Mouse (Mus musculus) embryo, embryonic 11 days (tissue): ENCODE measurements around the gene Sec11a.
A peak's percentile ranks its signal among the peaks of the same experiment; 100 is the strongest.

Experiments
- DNase-seq: peaks from one replicate; pipeline ENCODE4 v3.0.0-alpha.2; 2015

Sec11a gene

DNA sequence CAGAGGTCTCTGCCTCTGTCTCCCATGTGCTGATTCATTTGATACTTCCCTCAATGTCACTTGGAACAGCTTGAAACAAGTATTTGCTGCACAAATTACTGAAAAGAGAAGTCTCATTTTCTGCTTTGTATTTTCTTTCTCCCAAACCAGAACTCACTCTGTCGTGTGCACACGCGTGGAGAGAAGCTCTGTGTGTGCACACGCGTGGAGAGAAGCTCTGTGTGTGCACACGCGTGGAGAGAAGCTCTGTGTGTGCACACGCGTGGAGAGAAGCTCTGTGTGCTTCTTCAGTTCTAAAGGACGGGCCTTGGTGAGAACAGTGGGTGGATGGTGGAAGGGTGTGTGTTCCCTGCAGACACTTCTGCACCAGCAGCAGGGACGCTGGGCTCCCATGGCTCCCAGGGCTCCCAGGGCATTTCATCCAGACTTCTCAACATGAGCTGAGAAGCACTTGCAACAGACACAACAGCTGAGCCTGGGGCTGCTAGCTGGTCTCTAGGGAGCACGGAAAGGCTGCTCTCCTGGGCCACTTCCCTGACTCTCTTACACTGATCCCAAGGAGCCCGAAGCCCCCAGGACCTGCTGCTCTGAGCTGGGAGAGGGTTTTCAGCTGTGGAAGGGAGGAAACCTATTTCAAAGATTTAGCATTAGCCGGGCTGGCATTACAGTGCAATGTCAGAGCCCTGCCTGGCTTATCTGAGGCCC, 52.6 kb downstream of the Sec11a start:
- no peak for DNase-seq

DNA sequence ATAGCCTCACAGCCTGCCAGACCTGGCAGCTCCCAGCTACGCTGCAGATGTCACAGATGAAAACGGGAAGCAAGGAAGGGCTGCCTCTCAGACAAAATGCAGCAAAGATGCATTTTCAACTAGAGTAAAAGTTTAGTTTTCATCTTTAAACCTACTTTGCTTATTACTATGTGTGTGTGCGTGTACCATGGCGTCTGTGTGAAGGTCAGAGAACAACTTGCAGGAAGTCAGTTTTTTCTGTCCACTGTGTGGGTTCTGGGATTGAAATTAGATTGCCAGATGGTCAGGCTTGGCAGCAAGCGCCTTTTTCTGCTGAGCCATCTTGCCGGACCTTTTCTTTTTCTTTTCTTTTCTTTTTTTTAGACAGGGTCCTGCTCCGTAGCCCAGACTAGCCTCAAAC, 53.4 kb downstream of the Sec11a start:
- no peak for DNase-seq

DNA sequence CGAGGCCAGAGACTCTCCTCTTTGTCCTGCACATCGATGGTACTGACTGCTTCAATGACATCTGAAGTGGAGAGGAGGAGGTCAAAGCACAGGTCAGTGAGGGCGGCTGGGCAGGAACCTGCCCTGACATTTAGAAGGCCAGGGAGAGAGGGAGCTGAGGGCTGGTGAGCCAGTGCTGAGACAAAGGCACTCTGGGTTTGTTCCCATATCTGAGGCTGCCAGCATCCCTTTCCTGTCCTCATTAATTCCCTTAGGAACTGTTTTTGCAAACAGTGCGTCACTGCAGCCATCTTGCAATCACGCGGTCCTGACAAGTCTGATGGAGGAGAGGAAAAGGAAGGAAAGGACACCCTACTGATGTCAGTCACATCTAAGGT, 53.8 kb downstream of the Sec11a start:
- no peak for DNase-seq

DNA sequence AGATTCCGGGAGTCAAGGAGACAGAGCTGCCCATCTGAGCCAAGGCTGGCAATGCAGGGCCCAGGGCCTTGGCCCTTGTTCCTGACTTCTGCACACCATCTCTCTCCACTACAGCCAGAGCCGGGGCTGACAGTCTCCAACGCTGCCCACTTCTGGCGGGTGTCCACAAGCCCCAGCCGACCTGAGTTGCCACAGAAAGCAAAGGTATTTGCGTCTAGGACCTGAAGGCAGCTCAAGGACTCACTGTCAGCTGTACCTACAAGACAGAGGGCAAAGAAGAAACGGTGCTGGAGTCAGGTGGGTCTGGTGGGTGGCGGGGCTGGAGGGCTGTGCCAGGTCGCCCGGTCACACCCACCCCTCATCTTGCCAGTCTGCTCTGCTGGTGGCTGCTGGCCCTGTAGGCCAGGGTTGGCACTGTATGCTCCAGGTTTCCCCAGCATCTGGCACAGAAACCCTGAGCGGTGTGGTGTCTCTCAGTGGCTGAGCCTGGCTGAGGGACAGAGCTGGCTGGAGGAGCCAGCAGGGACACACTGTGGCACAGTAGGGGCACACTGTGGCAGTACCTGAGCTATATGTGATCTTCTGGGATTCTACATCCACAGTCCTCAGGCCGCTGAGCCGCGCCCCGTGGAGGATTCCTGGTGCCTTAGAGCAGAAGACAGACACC, 54.4 kb downstream of the Sec11a start:
- no peak for DNase-seq

DNA sequence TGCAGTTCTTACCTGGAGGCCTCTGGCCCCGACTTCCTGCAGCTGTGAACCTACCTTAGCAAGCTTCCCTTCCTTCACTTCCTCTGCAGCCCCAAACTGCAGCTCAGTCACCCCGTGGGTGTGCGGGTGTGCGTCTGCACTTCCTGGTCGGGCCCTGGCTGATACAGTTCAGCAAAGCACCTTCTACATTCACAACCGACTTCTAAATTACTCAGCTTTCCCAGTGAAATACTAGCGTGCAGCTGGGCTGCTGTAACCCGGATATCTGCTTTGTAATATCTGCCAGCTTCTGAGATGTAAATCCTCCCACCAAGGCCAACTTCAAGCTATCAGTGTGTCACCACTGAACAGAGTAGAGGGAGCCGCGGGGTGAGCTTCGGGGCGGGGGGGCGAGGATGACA, 57.7 kb downstream of the Sec11a start:
- no peak for DNase-seq

DNA sequence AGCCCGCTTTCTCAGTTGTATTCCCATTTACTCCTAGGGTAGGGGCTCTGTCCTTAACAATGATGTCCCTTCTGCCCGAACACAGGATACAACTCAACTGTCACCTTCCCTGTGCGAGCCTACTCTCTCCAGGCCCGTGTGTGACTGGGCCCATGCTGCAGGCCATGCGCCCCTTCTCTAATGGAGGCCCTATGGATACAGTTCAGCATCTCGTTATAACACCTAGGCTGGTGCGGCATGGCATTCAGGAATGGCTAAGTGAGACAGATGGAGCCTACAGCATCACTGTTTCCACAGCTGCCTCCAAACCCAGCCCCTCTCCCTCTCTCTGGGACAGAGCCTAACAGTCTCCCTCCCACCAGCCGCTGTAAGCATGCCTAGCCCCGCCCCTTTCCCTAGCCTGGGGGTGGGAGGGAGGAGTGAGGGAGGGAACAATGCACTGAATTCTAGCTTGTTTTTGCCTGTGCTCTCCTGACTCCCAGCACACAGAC, 58.5 kb downstream of the Sec11a start:
- peak; percentile 85 for DNase-seq

DNA sequence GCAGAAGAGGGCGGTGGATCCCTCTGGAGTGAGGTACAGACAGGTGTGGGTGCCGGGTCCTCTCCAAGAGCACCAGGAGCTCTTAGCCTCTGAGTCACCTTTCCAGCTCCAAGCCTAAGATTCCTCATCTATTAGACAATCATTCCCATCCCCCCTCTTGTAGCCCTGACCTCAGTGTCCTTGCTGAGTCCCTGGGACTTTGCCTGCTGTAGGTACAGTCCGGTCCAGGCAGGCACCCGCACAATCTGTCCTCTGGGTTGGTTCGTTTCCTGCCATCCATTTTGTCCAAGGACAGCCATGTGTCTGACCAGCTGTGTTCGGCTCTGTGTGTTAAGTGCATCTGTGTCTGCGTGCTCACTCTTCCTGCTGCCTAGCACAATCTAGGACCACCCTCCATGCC, 59.0 kb downstream of the Sec11a start:
- DNase-seq = no peak

DNA sequence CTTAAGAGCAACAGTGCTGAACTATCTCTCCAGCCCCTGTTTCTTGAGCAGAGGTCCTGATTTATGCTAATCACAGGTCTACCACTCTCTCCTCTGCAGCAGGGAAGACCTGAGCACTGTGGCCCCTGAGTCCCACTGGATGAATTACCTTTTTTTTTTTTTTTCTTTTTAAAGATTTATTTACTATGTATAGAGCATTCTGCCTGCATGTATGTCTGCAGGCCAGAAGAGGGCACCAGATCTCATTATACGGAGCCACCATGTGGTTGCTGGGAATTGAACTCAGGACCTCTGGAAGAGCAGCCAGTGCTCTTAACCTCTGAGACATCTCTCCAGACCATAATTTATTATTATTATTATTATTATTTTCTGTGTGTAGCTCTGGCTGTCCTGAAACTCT, 61.9 kb downstream of the Sec11a start:
- DNase-seq = no peak

DNA sequence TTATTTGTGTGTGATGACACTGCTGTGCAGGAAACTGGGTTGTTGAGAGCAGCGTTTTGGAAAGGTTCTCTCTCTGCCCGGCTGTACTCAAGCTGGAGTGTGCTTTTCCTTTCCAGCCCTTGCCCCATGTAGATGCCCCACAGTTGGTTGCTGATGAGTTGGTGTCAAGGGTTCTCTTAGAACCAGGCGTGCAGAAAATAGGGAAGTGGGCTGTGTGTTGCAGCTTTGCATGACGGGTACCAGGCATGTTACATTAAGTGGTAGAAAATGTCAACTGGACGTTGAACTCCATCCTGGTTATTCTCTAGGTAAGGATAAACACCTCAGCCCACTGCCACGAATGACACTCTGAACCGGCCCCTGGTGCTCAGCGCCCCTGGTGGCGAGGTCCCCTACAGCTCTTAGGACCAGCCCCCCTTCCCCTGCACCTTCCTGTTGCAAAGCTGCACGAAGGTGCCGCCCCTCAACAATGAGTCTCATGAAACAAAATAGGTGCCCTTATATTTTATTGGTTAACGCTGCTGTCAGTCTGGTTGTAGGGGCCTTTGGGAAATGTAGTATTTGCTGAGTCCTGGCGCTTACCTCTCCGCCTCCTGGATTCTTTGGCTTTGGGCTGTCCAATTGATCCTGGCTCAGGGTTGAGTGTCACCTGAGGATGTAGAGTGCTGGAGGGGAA, 64.6 kb downstream of the Sec11a start:
- DNase-seq = peak; percentile 73

DNA sequence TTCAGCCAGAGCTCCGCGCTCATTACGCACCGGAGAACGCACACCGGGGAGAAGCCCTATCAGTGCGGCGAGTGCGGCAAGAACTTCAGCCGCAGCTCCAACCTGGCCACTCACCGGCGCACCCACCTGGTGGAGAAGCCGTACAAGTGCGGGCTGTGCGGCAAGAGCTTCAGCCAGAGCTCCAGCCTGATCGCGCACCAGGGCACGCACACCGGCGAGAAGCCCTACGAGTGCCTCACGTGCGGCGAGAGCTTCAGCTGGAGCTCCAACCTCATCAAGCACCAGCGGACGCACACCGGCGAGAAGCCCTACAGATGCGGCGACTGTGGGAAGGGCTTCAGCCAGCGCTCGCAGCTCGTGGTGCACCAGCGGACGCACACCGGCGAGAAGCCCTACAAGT, 71.9 kb downstream of the Sec11a start:
- no peak for DNase-seq

DNA sequence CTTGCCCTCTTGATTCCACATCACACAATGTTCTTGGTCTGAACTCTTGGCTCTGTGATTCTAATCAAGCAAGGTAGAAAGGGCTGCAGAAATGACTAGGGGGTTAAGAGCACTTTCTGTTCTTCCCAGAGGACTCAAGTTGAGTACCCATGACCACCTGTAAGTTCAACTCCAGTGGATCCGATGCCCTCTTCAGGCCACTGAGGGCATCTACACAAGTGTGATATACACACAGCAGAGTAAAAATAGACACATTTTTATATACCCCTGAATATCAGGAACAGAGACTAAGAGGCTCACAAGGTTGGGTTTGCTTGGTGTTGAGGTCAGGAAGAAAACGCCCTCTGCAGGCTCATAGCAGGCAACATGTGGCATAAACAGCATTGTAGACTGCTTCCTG, 73.9 kb downstream of the Sec11a start:
- DNase-seq = no peak

DNA sequence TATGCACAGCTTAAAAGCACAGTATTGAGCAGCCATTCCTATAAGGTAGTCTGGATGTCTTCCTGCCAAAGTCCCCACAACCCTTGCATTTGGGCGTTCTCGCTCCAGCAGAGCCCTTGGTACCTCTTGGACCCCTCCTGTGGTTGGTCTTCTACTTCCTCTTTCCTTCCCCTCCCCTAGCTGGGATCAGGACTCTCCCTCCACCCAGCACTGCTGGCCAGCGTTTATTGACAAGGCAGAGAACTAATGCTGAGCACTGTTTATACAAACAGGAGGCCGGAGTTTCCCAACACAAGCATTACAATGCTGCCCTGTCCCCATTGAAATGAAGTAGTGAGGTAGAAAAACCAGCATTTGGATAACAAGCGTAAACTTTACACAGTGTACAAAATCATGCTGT, 74.5 kb downstream of the Sec11a start:
- DNase-seq = no peak

DNA sequence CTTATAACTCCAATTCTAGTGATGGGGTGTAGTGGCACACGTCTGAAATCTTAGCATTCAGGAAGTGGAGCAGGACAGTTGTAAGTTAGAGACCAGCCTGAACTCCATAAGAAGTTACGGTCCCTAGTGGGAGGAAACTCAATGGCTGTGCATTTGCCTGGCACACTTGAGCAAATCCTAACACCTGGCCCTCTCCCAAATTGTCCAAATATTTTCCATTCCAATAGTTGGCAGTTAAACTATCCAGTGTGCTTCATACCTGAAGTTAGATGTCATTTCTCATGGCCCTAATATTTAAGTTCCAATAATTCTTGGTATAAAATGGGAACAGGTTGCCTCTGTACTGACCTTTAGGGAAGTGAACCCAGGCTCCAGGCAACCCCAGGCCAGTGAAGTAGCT, 78.9 kb downstream of the Sec11a start:
- DNase-seq = no peak

DNA sequence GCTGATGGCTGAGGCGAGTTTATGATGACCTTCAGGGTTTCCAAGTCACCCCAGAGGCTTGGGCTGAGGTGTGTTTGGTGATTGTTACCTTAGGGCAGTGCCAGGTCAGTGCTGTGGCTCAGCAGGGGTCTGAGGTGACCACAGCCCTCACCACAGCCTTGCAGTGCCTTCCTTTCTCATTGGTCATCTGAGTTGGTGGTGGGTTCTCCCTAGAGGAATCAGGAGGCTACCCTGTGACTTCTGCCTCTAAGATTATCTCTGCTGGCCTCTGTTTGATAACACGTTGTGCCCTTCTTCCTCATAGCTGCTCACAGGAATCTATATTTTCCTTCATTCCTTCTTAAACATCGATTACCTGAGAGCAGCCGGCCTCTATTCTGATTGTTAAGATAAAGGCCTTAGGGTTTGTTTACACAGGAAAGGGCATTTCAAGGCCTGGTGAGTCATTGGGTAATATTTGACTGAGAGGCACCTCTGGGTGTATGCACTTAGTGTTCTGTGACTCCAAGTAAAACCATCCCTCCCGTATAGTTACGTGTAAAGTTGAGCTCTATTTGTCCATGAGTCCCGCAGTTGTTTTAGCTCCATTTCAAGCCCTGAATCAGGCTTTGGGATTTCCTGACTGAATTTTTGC, 80.9 kb downstream of the Sec11a start:
- DNase-seq = no peak

DNA sequence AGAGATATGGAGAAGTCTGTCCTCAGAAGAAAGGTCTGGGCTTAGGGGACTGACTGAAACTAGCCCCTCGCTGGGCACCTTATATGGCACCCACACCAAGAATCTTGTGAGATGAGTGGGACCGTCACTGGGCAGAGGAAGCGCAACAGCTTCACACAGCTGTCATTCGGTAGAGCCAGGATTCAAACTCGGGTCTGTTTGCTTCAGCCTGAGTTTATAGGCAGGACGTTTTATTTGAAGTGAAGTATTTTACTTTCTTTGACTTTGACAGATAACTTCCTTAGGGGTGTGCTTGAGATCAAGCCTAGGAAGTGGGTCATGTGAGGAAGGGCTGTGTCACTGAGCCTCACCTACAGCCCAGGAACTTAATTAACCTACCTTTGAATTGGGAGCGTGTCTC, 82.1 kb downstream of the Sec11a start:
- no peak for DNase-seq

DNA sequence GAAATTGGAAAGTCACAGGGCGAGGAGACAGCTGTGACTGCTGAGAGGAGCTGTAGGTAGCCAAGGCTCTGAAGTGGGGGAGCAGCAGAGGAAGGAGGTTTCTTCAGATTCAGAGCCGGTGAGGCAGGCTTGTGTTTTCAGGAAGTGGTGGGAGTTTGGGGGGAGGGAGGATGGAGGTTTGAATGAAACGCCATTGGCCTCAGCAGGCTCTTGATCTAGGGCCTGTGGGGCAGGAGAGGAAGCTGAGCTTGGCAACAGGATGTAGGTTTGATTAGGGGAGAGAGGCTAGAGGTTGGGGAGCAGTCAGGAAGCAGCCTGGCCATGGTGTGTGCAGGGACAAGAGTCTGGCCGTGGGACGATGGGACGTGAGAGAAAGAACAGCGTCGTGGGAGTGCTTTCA, 82.7 kb downstream of the Sec11a start:
- DNase-seq = no peak

DNA sequence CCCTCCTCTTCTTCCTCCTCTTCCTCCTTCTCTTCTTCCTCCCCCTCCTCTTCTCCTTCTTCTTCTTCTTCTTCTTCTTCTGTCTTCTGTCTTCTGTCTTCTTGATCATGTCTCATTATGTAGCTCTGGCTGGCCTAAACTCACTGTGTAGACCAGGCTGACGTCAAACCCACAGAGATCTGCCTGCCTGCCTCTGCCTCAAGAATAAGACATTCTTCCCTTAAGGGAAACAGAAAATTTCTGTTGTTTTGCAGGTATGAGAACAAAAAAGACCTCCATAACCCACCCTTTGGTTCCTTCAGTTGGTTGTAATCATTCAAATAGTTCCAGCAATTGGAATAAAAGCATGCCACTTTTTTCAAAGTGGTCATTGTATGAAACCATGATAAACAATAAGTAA, 83.4 kb downstream of the Sec11a start:
- DNase-seq = no peak

DNA sequence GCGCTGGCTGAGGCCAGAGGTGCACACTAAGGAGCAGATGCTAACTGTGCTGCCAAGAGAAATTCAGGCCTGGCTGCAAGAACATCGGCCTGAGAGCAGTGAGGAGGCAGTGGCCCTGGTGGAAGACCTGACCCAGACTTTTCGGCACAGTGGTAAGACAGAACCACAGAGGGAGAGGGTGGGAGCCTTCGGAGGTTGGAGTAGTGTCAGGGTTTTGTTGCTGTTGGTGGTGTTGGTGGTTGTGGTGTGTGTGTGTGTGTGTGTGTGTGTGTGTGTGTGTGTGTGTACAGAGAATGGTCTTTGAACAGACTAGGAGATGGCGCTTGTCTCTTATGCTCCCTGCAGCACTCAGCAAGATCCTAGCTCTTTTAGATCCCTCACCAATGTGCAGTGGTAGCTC, 84.1 kb downstream of the Sec11a start:
- no peak for DNase-seq

DNA sequence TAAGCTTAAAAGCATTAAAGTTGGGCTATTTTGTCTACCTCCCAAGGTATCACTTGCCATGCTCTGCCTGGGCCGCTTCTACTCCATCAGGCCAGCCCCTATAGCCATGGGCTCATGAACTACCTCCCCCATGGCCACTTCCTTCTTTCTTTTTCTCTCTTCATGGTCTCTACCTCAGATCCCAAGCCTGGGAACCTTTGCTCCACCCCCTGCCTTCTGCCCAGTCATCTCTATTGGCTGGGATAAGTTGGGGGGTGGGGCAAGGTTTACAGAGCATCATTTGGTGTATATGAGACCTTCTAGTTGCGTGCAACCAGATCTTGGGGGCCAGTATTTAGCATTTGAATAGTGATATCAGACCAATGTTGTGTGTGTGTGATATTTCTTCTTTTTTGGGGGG, 85.1 kb downstream of the Sec11a start:
- DNase-seq = no peak

DNA sequence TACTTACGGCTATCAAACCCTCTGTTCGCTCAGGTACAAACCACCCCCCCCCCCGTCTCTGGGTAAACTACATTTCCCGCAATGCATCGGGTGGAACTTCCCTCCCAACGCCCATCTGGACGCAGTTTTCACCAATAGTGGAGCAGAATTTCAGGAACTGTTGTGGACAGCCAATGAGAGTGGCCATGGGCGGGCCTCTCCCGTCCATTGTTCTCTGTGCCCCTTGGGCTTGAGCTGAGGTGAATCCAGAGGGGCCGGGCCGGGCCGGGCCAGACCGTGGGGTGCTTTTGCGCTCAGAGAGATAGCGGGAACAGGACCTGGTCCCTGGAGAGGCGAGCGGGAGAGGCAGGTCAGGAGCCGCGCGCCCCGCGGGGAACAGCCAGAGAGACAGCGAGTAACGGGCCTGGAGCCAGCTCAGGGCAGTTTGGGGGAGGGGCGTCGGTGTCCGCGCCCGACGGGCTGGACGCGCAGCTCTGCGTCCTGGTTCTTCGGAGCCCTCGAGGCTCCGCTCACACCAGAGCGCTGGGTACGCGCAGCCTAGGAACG, 86.8 kb downstream of the Sec11a start, which contains the start of gene Zscan2:
Gene Zscan2, plus strand, starts transcription at position 192 of the 546 bp plus-strand sequence.
- peak; percentile 96 for DNase-seq

DNA sequence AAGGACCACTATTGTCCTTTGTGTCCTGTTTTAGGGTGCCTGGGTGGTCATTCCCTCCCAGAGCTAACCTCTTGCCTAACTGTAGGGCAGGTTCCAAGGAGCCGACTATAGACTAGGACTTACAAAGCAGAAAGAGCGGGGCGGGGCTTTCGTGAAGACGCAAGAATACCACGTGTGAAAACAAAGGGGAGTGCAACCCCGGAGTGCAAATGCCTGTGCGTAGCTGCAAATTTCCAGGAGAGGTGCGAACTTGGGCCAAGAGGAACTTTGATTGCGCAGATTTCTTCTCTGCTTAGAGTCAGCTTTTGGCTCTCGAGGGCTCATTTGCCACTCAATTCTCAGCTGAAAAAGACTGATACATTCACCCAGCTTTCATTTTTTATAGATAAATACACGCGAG, 87.4 kb downstream of the Sec11a start:
- peak; percentile 89 for DNase-seq

DNA sequence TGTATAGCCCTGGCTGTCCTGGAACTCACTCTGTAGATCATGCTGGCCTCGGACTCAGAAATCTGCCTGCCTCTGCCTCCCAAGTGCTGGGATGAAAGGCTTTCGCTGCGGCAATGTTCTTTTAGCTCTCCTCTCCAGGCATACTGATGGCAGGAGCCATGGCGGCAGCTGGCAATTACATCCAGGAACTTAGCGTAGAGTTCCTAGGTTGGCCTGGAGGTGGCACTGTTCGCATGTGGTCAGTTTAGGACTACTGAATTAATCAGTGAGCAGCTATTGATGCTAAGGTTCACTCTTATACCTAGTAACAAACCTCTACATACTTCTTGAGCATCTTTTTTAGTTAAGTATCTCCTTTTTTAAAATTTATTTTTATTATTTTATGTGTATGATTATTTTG, 90.4 kb downstream of the Sec11a start:
- peak; percentile 83 for DNase-seq

DNA sequence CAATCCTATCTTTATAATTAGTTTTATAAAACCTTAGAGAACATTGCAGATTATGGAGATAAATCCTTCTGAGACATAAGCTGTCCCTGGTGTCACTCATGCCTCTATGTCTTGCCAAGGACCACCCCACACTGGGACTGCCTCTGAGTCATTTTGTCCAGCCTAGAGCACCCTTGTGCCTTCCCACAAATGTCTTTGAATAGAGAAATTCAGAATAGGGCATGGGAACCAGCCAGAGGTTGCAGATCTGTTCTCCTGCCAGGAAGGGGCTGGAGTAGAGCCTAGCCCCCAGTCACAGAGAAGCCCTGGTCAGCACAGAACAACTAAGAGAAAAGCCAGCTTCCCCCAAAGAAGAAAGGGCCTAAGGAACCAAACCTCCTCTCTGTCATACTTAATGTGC, 92.3 kb downstream of the Sec11a start:
- DNase-seq = no peak
